ENCODE assay signal across 8 mouse cellular contexts in the genomic region with DNA sequence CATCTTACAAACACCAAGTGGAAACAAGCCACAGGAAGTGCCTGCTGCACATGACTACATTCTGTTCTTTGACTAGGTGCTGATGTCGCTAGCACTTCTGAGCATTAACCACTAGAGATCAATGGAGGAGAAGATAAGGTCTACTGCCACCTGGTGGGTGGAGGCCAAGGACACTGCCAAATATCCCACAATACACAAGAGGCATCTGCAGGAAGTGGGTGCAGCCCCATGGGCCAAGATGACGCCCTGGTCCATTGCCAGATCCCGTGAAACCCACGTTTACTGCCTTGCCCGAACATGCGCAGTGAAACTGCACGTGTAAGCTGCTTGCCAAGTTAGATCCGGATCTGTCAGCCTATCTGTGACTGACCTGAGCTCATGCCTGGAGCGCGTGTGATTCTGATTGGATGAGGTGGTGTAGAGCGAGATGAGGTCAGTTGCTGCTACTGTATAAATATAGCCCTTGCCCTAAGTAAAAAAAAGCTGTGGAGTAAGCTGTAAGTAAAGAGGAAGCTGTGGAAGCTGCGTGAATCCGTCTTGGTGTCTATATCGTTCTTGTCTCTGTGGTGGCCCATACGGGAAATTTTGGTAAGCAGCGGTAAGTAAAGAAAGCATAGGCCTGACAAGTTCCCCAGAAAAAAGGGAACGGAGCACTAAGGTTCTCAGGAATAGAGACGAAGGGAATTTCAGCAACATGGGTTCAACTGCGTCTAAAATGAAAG.
DNase-seq lines count a peak whose midpoint lies in the region; ATAC-seq and TF ChIP-seq lines count a peak whose summit lies in the region.

No protein-coding gene starts in this region.

- H3K4me3 ChIP-seq in lung, embryonic 14.5 days (ENCODE audit: low read depth, low read length): no peak overlapping the region
- no peak overlapping the region for H3K4me3 ChIP-seq in hindbrain, embryonic 14.5 days (replicated peaks; ENCODE audit: low read length)

- H3K27ac ChIP-seq in lung, embryonic 14.5 days (ENCODE audit: low read depth): no peak overlapping the region
- no peak overlapping the region for H3K27ac ChIP-seq in hindbrain, embryonic 14.5 days

- WGBS in lung, embryonic 14.5 days: 95% methylated on average over 19 of the region's 19 CpGs
- 98% methylated on average over 19 of the region's 19 CpGs for WGBS in hindbrain, embryonic 14.5 days

- H3K27me3 ChIP-seq in lung, embryonic 14.5 days (ENCODE audit: insufficient read depth, low read length): no peaks in the 10 kb centered on the region
- H3K27me3 ChIP-seq in hindbrain, embryonic 14.5 days (ENCODE audit: control insufficient read depth, insufficient read depth, low read length): no peaks in the 10 kb centered on the region

- no peaks in the 10 kb centered on the region for H3K4me1 ChIP-seq in lung, embryonic 14.5 days (ENCODE audit: insufficient read depth)
- no peaks in the 10 kb centered on the region for H3K4me1 ChIP-seq in hindbrain, embryonic 14.5 days (replicated peaks; ENCODE audit: control insufficient read depth, insufficient read depth, low read length)

- H3K4me2 ChIP-seq in lung, embryonic 14.5 days: no peak overlapping the region
- no peak overlapping the region for H3K4me2 ChIP-seq in hindbrain, embryonic 14.5 days (replicated peaks)

- ATAC-seq in lung, embryonic 14.5 days (ENCODE audit: insufficient read depth): no peak
- ATAC-seq in activated CD4-positive, CD25-positive, alpha-beta regulatory T cell, adult 4 months: peak; percentile 40
- ATAC-seq in megakaryocyte-erythroid progenitor cell, adult 5-6 weeks (replicated peaks; ENCODE audit: low FRiP score, low TSS enrichment, poor library complexity, severe bottlenecking): peak; percentile 34; the same call in 1 of the 2 replicates
- no peak for ATAC-seq in hindbrain, embryonic 14.5 days (ENCODE audit: low FRiP score)

- H3K9me3 ChIP-seq in lung, embryonic 14.5 days (ENCODE audit: low read depth, low read length): peaks cover 10% of the 10 kb centered on the region; the same call in 1 of the 2 replicates
- peaks cover 13% of the 10 kb centered on the region for H3K9me3 ChIP-seq in hindbrain, embryonic 14.5 days (ENCODE audit: control insufficient read depth, low read length)

- no peak overlapping the region for H3K9ac ChIP-seq in lung, embryonic 14.5 days
- no peak overlapping the region for H3K9ac ChIP-seq in hindbrain, embryonic 14.5 days

- H3K36me3 ChIP-seq in lung, embryonic 14.5 days (ENCODE audit: insufficient read depth): peaks cover 66% of the 10 kb centered on the region
- peaks cover 72% of the 10 kb centered on the region for H3K36me3 ChIP-seq in hindbrain, embryonic 14.5 days (replicated peaks; ENCODE audit: control insufficient read depth, insufficient read depth)

- peak; percentile 50 for TF ChIP-seq CTCF in lung, embryonic 14.5 days (IDR thresholded peaks at IDR 0.05; ENCODE audit: low read depth)

- DNase-seq in embryo, embryonic 10 days (ENCODE audit: low spot score): peak; percentile 10
- no peak for DNase-seq in embryo, embryonic 9.5 days (ENCODE audit: extremely low spot score)
- DNase-seq in lung, embryonic 14.5 days: peak; percentile 13
- no peak for DNase-seq in lung, postnatal 4 days
- no peak for DNase-seq in hindbrain, embryonic 14.5 days (ENCODE audit: low spot score)
- DNase-seq in kidney, adult 11 months: no peak

Comparison
In these comparisons a context has a peak if more than half of its experiments do, and no peak if none do; other contexts are left out.
1. DNase-seq: peak in embryo, embryonic 10 days (single experiment) and lung, embryonic 14.5 days (single experiment); none in embryo, embryonic 9.5 days (single experiment), lung, postnatal 4 days (0 of 2), hindbrain, embryonic 14.5 days (single experiment) and kidney, adult 11 months (single experiment).
2. ATAC-seq: peak in activated CD4-positive, CD25-positive, alpha-beta regulatory T cell, adult 4 months (single experiment) and megakaryocyte-erythroid progenitor cell, adult 5-6 weeks (single experiment); none in lung, embryonic 14.5 days (single experiment) and hindbrain, embryonic 14.5 days (single experiment).